Mouse (Mus musculus) heart, postnatal 0 days (tissue): ENCODE results near the gene Hjurp.

Source experiments
- CTCF ChIP-seq: IDR thresholded peaks from 2 replicates; pipeline ENCODE4 v1.5.1; 2016; ENCODE audit warnings: antibody characterized with exemption, control low read depth, low read depth
- EP300 ChIP-seq: IDR thresholded peaks from 2 replicates; pipeline ENCODE4 v1.6.1; 2016; ENCODE audit warnings: antibody characterized with exemption, low read depth

DNA sequence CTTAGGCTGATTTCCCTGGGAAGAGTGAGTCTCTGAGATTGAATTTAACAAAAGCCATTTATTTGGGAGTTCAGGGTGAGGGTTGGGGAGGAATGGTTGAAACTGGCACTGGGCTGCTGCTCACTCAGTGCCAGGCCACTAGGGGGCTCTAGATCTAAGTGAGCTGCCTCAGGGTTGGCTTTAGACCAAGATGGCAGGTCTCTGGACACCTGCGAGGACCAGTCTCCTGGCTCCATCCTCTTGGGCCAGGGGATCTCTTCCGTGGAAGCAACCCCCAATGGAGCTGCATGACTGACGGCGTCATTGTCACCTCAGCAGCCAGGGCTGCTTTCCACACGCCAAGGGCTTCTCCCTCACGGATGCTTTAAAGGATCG is 7.5 kb upstream of the Hjurp start:
- TF ChIP-seq EP300: no peak
- TF ChIP-seq CTCF: peak; percentile 39
